Mouse (Mus musculus): ENCODE measurements around the gene Hist2h4.

DNA sequence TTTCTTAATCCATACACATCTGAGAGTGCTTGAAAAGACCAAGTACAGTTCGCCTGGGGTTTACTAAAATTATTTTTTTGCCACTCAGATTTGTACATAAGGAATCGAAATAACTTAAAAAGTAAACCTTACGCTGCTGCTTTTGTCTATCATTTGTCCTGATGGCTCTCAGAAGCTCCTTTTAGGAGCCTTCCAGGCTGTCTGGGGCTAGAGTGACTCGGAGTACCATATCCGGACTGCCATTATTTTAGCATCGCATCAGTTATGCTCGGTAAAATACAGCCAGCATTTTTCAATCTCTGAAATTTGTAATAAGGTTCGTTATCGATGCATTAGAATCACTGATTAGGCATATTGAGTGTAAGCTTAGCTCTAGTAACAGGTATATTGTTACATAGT, 22.3 kb downstream of the Hist2h4 start:
- no peak for TF ChIP-seq CTCF (IDR thresholded peaks at IDR 0.05; ENCODE audit: extremely low read depth, insufficient read depth, low read length)
- no peak for TF ChIP-seq POLR2A (IDR thresholded peaks at IDR 0.05; ENCODE audit: extremely low read depth, insufficient read depth, low read length)
